Mouse (Mus musculus) monocyte, adult 2 months (primary cell): ENCODE results near the gene Efcc1.

Experiments
- DNase-seq, 2 experiments: peaks; one replicate each; pipeline ENCODE4 v3.0.0; 2022; ENCODE audit warnings: low spot score in 2 of 2, low read depth in 1 of 2

Efcc1 gene

DNA sequence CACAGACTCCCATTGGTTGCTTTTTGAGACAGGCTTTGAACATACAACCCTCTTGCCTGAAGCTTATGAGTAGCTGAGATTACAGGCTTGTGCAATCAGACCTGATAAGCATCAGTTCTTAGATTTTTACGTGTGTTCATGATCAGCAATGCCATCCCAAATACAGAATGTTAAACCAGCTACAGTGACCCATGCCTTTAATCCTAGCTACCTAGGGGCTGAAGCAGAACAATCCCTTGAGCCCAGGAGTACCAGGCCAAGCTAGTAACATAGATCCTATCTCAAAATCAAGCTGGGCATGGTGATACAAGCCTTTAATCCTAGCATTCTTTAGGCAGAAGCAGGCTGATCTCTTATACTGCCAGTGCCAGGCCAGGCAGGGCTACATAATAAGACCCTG is 73.4 kb downstream of the Efcc1 start:
- no peak for DNase-seq

DNA sequence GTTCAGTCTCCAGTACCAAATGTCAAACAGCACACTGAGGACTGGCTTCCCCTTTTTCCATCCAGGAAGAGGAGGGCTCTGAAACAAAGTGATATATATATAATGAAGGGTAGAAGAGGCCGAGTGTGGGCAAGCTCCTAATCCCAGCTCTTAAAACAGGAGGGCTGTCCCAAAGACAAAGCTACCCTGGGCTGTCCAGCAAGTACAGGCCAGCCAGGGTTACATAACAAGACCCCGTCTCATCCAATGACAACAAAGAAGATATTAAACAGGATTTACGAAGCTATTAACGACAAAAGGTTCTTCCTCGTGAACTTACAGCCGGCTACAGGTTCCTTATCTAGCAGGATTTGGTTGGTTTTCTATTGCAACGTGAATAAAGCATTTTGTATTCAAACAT is 74.2 kb downstream of the Efcc1 start:
- DNase-seq = no peak

DNA sequence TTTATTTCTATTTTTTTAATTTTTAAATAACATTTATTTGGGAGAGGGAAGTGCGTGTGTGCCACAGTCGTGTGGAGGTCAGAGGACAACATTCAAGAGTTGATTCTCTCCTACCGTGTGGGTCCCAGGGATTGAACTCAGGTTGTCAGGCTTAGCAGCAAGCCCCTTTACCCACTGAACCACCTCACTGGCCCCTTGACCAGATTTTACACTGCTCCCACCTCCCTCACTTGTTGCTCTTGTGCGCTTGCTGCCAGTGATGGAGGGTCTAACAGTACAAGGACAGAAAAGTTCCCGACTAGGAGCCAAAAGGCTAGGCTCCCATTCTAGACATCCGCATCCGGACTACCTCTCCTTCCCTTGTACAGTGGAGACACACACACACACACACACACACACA is 74.8 kb downstream of the Efcc1 start:
- no peak for DNase-seq
